Mouse (Mus musculus) testis, adult 2 months (tissue): ENCODE data around the gene Elmo1. TPM values are rescaled to one million over a fixed set of nuclear protein-coding genes. Genes with fewer than 3 reads are reported as not detected.
A peak's percentile ranks its signal among the peaks of the same experiment; 100 is the strongest.

ENCODE experiments used
- H3K27ac ChIP-seq: fragments of 200-500 bp; 2 replicates; pipeline ENCODE4 v1.5.1; 2012; ENCODE audit warnings: low read depth, low read length; ENCODE audit not compliant: control insufficient read depth, insufficient read depth
- H3K27me3 ChIP-seq: fragments of 200-500 bp; 2 replicates; pipeline ENCODE4 v1.6.1; 2012; ENCODE audit warnings: mild to moderate bottlenecking, low read length, moderate library complexity; ENCODE audit not compliant: control insufficient read depth, insufficient read depth
- H3K36me3 ChIP-seq: fragments of 200-500 bp; 2 replicates; pipeline ENCODE4 v1.6.1; 2012; ENCODE audit warnings: mild to moderate bottlenecking, low read length; ENCODE audit not compliant: control insufficient read depth, insufficient read depth
- H3K4me1 ChIP-seq: fragments of 200-500 bp; 2 replicates; pipeline ENCODE4 v1.6.1; 2012; ENCODE audit warnings: low read length; ENCODE audit not compliant: control insufficient read depth, insufficient read depth
- H3K4me3 ChIP-seq: fragments of 200-500 bp; 2 replicates; pipeline ENCODE4 v1.5.1; 2012; ENCODE audit warnings: low read depth, mild to moderate bottlenecking, low read length, moderate library complexity, mixed read lengths; ENCODE audit not compliant: control insufficient read depth
- CTCF ChIP-seq: fragments of 200-500 bp; IDR thresholded peaks from 2 replicates; pipeline ENCODE4 v1.5.1; 2012; ENCODE audit warnings: low read depth, mild to moderate bottlenecking, inconsistent platforms, low read length, moderate library complexity; ENCODE audit not compliant: control insufficient read depth, insufficient read depth, insufficient replicate concordance
- POLR2A ChIP-seq: fragments of 200-500 bp; IDR thresholded peaks from 2 replicates; pipeline ENCODE4 v1.6.1; 2012; ENCODE audit warnings: low read depth, mild to moderate bottlenecking, inconsistent platforms, low read length, moderate library complexity; ENCODE audit not compliant: control insufficient read depth
- polyA plus RNA-seq: library from polyadenylated mRNA; depleted of rRNA; stranded (reverse); fragments of >200 nt; gene quantifications from 2 replicates; pipeline ENCODE4 v1.2.3, GENCODE M21; 2012

Elmo1 gene
- polyA plus RNA-seq, 1 experiment, result 17.9 TPM

GRCm38 (mm10) chr13:20292348-20292747 is 202.0 kb downstream of the Elmo1 start:
- Histone ChIP-seq H3K27ac (no peak overlapping the region), H3K27me3 (no peaks in the 10 kb centered on the region), H3K36me3 (no peaks in the 10 kb centered on the region), H3K4me1 (no peaks in the 10 kb centered on the region), H3K4me3 (no peak overlapping the region)
- TF ChIP-seq POLR2A, result no peak
- peak; percentile 35; the same call in 1 of the 2 replicates for TF ChIP-seq CTCF

GRCm38 (mm10) chr13:20295278-20295970 is 205.0 kb downstream of the Elmo1 start:
- Histone ChIP-seq H3K4me3 (no peak overlapping the region), H3K27ac (no peak overlapping the region)
- no peak for TF ChIP-seq CTCF

GRCm38 (mm10) chr13:20297841-20298240 is 207.4 kb downstream of the Elmo1 start:
- no peak overlapping the region for H3K27ac ChIP-seq
- no peaks in the 10 kb centered on the region for H3K27me3 ChIP-seq
- no peaks in the 10 kb centered on the region for H3K4me1 ChIP-seq
- no peak overlapping the region for H3K4me3 ChIP-seq
- TF ChIP-seq POLR2A (no peak), CTCF (peak; percentile 54; the same call in 1 of the 2 replicates)
- H3K36me3 ChIP-seq, result no peaks in the 10 kb centered on the region

More at GRCm38 (mm10) chr13:20295278-20295970, 205.0 kb downstream of the Elmo1 start:
- Histone ChIP-seq H3K27me3 (no peaks in the 10 kb centered on the region), H3K4me1 (no peaks in the 10 kb centered on the region), H3K36me3 (no peaks in the 10 kb centered on the region)

GRCm38 (mm10) chr13:20299424-20299823 is 209.0 kb downstream of the Elmo1 start:
- TF ChIP-seq POLR2A (no peak), CTCF (no peak)
- no peak overlapping the region for H3K4me3 ChIP-seq
- H3K36me3 ChIP-seq, result no peaks in the 10 kb centered on the region
- H3K27me3 ChIP-seq, result no peaks in the 10 kb centered on the region
- H3K27ac ChIP-seq, result no peak overlapping the region
- no peaks in the 10 kb centered on the region for H3K4me1 ChIP-seq

GRCm38 (mm10) chr13:20300052-20300564 is 209.7 kb downstream of the Elmo1 start:
- no peaks in the 10 kb centered on the region for H3K36me3 ChIP-seq
- H3K4me1 ChIP-seq, result no peaks in the 10 kb centered on the region
- no peak for TF ChIP-seq POLR2A
- H3K27ac ChIP-seq, result no peak overlapping the region
- H3K4me3 ChIP-seq, result no peak overlapping the region
- H3K27me3 ChIP-seq, result no peaks in the 10 kb centered on the region

- H3K36me3 ChIP-seq, result no peaks in the 10 kb centered on the region
- no peak overlapping the region for H3K27ac ChIP-seq
- no peak overlapping the region for H3K4me3 ChIP-seq
- no peaks in the 10 kb centered on the region for H3K27me3 ChIP-seq
- no peaks in the 10 kb centered on the region for H3K4me1 ChIP-seq
- TF ChIP-seq POLR2A (no peak), CTCF (no peak)
These were observed 210.2 kb downstream of the Elmo1 start for GRCm38 (mm10) chr13:20300626-20301025.

GRCm38 (mm10) chr13:20301760-20302159 is 211.4 kb downstream of the Elmo1 start:
- Histone ChIP-seq H3K36me3 (no peaks in the 10 kb centered on the region), H3K27ac (no peak overlapping the region), H3K27me3 (no peaks in the 10 kb centered on the region), H3K4me1 (no peaks in the 10 kb centered on the region), H3K4me3 (no peak overlapping the region)
- TF ChIP-seq POLR2A (no peak), CTCF (no peak)
